Mouse (Mus musculus): ENCODE measurements around the gene Cd101.

Cd101 gene

GRCm38 (mm10) chr3:101029339-101029738 is at the start of gene Cd101:
TSS of gene Cd101 (minus strand) at chr3:101029556.
- DNase-seq, result no peak

- peak; percentile 81 for DNase-seq
Measured at GRCm38 (mm10) chr3:101078344-101078743, 49.0 kb upstream of the Cd101 start.

- no peak for DNase-seq
Measured at GRCm38 (mm10) chr3:101077710-101078100, 48.3 kb upstream of the Cd101 start.

- DNase-seq, result peak; percentile 45
Measured at GRCm38 (mm10) chr3:101076966-101077709, 47.8 kb upstream of the Cd101 start.

DNA sequence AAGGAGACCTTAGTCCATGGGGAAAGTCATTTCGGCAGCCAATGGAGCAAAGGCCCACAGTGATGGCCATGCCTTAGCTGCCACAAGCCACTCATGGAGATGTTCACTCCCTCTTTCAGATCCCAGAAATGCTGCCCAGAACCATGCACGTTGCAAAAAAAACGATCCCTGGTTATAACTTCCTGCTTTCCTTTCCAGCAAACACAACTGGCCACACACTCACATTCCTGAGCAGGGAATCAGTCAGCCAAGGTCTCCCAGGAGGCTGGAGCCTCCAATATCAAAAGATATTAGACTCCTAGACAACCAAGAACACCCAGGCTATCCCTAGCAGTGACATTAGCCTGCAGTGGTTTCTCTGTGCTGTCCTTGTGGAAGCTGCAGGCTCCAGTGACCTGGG is 46.5 kb upstream of the Cd101 start:
- DNase-seq, result no peak

GRCm38 (mm10) chr3:101073384-101073783 is 44.0 kb upstream of the Cd101 start:
- no peak for DNase-seq

DNA sequence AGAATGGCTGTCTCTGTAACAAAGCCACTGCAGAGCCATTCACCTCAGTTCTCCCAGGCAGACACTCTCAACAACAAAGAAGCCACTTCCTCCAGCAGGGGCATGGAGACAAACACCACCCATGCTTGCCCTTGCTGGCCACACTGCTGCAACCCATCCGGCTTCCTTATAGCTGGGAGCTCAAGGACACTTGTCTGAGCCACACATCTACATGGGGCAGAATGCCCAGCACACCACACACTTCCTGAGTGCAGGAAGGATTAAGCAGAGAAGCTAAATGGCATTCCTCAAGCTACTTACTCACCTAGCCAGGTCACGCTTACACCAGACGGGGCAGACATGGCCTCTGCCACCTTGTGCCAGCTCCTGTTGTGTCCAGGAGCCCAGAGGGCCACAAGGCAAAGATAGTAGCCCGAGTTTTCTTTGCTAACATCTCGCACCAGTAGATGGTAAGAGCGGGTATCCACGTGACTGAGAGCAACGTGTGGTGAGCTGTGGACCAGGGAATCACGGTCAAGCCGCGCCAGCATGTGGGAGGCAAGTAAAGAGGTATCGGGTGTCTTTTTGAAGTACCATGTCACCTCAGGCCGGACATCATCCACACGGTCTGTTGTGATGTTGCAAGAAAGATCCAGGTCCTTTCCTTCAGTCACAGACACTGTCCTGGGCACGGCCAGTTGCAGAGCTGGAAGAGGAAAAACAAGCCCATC is 43.3 kb upstream of the Cd101 start:
- DNase-seq, result no peak

GRCm38 (mm10) chr3:101071576-101071975 is 42.2 kb upstream of the Cd101 start:
- no peak for DNase-seq

DNA sequence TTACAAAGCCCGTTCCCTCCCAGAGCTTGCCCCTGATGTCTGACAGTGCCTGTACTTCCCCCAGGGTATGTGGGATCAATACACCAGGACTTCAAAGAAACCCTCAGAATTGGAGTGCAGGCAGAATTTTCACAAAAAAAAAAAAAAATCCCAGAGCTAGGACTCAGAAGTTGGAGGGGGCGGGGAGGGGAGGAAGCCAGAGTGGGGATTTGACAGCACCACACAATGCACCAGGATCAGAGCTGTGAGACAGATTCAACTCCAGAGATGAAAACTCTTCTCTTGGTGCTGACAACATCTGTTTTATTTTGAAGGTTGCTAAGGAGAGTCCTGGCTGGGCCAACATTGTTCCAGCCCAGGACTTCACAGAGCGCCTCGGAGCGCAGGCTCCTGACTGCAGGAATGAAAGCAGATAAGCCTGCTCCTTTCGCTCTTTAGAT is 41.5 kb upstream of the Cd101 start:
- DNase-seq, result no peak

- DNase-seq, result peak; percentile 68
Measured at GRCm38 (mm10) chr3:101070230-101070795, 41.0 kb upstream of the Cd101 start.

DNA sequence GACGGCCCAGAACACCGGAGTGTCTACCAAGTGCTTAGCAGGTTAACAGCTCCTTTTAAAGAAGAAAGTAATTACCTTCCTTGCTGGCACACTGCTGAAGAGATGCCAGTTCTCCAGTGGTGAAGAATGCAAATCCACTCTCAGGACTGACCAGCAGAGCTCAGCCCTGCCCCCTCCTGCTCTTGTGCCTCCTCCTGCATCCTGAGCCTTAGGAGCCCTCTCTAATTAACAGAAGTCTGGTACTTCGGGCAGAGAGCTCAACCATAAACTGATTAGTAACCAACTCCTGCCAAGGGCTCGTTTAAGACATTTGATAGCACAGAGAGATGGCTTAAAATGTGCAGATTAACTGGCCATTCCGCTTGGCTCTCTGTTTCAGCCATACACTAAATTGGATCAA is 39.3 kb upstream of the Cd101 start:
- no peak for DNase-seq

DNA sequence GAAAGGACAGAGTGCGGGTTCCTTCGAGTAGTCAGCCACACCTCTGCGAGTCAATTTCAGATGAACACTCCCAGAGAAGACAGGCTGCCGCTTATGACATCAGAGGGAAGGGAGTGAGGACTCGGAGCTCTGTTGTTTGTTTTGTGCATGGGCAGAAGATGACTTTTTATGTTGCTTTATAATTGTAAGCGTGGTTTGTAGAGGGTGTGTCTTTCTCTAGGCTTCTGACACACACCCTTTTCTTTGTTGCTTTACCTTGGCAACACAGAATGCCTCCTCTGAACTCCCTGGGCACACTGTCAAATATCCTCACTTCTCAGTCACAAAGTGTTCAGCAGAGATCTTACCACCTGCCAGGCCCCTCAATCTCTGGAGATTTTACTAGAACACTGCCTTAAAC is 36.8 kb upstream of the Cd101 start:
- DNase-seq, result no peak

GRCm38 (mm10) chr3:101061865-101062585 is 32.7 kb upstream of the Cd101 start:
- no peak for DNase-seq

- DNase-seq, result no peak
Measured at GRCm38 (mm10) chr3:101059214-101059613, 29.9 kb upstream of the Cd101 start.

- no peak for DNase-seq
Measured at GRCm38 (mm10) chr3:101058203-101058602, 28.8 kb upstream of the Cd101 start.

- no peak for DNase-seq
Measured at GRCm38 (mm10) chr3:101055216-101055615, 25.9 kb upstream of the Cd101 start.

DNA sequence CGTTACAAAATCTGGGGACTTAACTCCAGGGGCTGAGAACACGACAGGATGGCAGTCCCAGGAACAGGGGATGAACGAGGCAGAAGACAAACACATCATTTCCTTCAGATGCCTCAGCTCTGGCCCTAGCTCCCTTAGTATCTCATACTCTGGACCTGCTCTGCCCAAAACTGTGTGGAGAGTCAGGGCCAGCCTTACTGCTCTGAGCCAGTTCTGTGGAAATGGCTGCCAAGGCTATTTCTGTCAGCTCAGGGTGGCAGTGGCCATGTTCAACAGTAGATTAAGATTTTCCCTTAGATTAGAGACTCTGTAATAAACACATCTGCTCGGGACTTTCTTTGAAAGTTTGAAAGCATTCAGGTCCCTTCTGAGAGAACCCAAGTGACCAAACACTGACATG is 22.2 kb upstream of the Cd101 start:
- DNase-seq, result no peak

DNA sequence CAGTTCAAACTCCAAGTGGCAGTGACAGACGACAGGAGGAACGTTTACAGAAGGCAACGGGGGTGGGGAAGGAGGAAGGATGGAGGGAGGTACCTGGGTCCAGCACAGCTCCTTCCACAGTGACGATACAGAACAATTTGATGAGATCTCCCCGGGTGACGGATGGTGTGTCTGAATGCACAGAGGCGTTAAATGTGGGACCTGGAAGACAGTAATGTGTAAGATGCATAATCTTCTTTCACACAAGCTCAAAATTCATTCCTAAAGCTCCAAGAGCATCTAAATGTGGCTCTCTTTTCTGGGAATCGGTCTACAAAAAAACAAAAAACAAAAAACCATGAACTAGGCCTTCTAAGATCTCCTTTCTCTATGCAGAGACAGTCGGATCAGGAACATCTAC is 20.6 kb upstream of the Cd101 start:
- no peak for DNase-seq

GRCm38 (mm10) chr3:101048781-101049180 is 19.4 kb upstream of the Cd101 start:
- no peak for DNase-seq

- peak; percentile 56 for DNase-seq
Measured at GRCm38 (mm10) chr3:101047586-101048275, 18.4 kb upstream of the Cd101 start.

DNA sequence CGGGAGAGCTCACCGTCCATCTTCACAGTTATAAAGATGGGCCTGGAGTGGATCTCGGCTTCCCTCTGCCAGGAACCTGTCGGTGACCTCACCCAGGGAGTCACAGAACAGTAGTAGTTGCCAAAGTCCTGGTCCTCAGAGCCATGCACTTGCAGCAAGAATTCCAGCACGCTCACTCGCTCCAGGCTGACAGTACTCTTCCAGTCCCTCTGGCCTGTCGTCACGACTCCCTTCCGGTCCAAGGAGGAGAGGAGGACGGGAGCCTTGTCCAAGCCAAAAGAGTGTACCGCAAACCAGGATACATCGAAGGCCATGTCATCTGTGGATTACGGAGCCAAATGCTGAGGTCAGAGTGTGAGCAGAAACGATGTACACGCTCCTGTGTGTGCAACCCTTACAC is 16.1 kb upstream of the Cd101 start:
- peak; percentile 19 for DNase-seq

DNA sequence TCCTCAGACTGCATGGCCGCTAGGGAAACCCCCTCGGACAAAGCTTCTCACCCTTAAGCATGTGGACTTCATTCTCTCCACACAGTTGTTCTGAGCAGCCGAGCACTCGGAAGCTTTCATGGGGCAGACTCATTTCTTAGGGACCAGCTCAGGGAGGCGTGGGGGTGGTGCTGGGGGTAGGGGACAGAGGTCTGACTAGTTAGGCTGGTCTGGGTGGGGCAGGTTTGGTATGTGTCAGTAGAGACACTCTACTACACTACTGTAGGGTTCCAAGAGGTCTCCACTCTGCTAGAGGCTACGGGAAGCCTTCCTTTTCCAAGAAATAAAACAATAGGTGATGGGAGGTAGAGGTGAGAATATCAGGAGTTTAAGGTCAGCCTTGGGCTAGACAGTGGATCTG is 15.3 kb upstream of the Cd101 start:
- DNase-seq, result no peak

DNA sequence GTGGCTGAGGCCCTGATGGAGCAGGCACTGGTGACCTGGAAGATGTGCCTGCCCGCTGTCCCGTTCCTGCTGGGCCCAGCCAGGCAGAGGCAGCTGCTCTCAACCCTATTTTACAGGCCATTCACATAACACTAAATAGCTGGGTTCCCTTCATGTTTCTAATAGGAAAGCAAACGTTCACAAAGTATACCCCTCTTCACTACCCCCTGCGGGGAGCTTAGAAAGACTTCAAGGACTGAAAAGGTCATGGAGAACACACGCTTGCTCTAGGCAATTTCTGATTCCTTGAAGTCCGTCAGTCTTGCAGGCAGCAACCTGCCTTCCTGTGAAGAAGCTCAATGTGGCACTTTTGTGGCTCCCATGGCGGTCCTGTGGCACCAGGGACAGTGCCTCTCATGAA is 12.6 kb upstream of the Cd101 start:
- no peak for DNase-seq

Measured in kidney, postnatal 10 days (tissue).